Comparison of ENCODE assay signal across 12 mouse cellular contexts in the genomic region with DNA sequence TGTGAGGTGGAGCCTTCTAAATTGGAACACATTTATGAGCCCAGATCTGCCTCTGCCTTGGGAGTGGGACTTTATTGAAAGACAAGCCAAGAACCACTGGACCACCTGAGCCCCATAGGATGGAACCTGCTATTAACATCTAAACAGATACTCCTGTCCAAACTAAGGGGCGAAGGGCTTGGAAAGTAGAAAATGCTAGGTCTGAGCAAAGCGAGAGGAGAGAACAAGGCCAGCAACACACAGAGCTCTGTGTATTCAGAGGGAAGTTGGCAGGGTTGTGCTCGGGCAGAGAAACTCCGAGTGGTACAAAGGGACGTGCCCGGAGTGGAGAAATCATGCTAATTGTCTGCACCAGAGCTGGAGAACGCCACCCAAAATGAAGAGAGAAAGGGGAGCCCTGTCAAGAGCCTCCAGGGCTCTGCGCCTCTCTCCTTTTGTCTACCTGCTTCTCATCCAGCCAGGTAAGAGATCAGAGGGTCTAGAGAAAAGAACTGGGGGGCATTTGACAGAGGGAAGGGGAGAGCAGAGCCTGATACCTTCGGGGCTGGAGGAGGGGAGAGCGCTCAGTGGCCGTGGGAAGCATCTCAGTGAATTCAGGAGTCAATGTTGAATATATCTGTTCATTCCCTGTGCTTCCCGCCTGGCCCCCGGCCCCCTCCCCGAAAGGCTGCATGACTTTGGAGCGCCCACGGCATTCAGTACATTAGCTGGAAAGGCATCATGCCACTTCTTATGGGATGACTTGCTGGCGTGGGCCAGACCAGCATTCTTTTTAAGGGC. TPM values are rescaled to one million over a fixed set of nuclear protein-coding genes. Genes with fewer than 3 reads are reported as not detected.
DNase-seq lines count a peak whose midpoint lies in the region; ATAC-seq and TF ChIP-seq lines count a peak whose summit lies in the region.
"Had no signal": no experiment of that assay in that cellular context is flagged by ENCODE, and none has a peak within 500 bp of the region (broad histone marks: within the 10 kb centered on the region; RNA-seq: fewer than 3 reads in every experiment).

A gene (plus strand): TSS at position 51 of the 780 bp plus-strand sequence.

- no peak for TF ChIP-seq CTCF in kidney, adult 2 months (conservative IDR thresholded peaks at IDR 0.05; ENCODE audit: insufficient read depth, insufficient read length, low read depth, low read length)
- TF ChIP-seq CTCF in layer of hippocampus, adult 2 months (conservative IDR thresholded peaks at IDR 0.05): no peak

- DNase-seq in kidney, adult 2 months: no peak
- DNase-seq in kidney, postnatal 25 days: no peak
- peak; percentile 42 for DNase-seq in cerebellum, adult 9-11 months
- peak in 1 of 2 experiments; percentile 70 for DNase-seq in layer of hippocampus, adult 2 months (ENCODE audit: low spot score in 2 of 2)
- no peak for DNase-seq in heart, postnatal 4 days
- no peak for DNase-seq in heart, postnatal 25 days (ENCODE audit: low spot score)
- DNase-seq: adrenal gland, postnatal 14 days; kidney, adult 8-10 months; thymus, postnatal 4 days had no signal

- TF ChIP-seq POLR2A in kidney, adult 2 months (IDR thresholded peaks at IDR 0.05; ENCODE audit: low read depth, low read length): no peak

- no peaks in the 10 kb centered on the region for H3K27me3 ChIP-seq in kidney, adult 2 months (replicated peaks; ENCODE audit: control insufficient read depth, insufficient read depth, low read length)
- H3K27me3 ChIP-seq in midbrain, embryonic 16.5 days (ENCODE audit: control insufficient read depth, insufficient read depth, low read depth, low read length): no peaks in the 10 kb centered on the region

- intact Hi-C loops in heart, postnatal 25 days (cut with DNase I): loop anchor here (5.0 kb wide), 1 partner anchor 35 kb away; a partner anchor contains a TSS

- H3K4me2 ChIP-seq in midbrain, embryonic 16.5 days (ENCODE audit: low read length): no peak within 1 kb of the TSS

- H3K4me1 ChIP-seq in kidney, adult 2 months (ENCODE audit: control insufficient read depth, insufficient read depth, low read length): peaks cover 4% of the 10 kb centered on the region; the same call in 1 of the 2 replicates
- H3K4me1 ChIP-seq in midbrain, embryonic 16.5 days (ENCODE audit: control insufficient read depth, insufficient read depth, low read length): no peaks in the 10 kb centered on the region

- no peaks in the 10 kb centered on the region for H3K9me3 ChIP-seq in midbrain, embryonic 16.5 days (replicated peaks; ENCODE audit: control insufficient read depth, low read length, poor library complexity, severe bottlenecking)

- no peaks in the 10 kb centered on the region for H3K36me3 ChIP-seq in kidney, adult 2 months (ENCODE audit: control insufficient read depth, insufficient read depth, low read length)
- no peaks in the 10 kb centered on the region for H3K36me3 ChIP-seq in midbrain, embryonic 16.5 days (ENCODE audit: control insufficient read depth, insufficient read depth, low read length)

- no peak within 1 kb of the TSS for H3K9ac ChIP-seq in midbrain, embryonic 16.5 days (ENCODE audit: low read depth, low read length)

- H3K27ac ChIP-seq in kidney, adult 2 months (ENCODE audit: insufficient read depth, low read depth, low read length): peak within 1 kb of the TSS; percentile 17; the same call in 1 of the 2 replicates
- peak within 1 kb of the TSS; percentile 98 for H3K27ac ChIP-seq in layer of hippocampus, adult 2 months
- H3K27ac ChIP-seq in midbrain, embryonic 16.5 days (ENCODE audit: low read length): peak within 1 kb of the TSS; percentile 51

- ATAC-seq in midbrain, embryonic 16.5 days: peak; percentile 77; the same call in 1 of the 2 replicates

- 90% methylated on average over 17 of the region's 17 CpGs for WGBS in kidney, adult 2 months
- 81% methylated on average over 17 of the region's 17 CpGs for WGBS in midbrain, embryonic 16.5 days

- H3K4me3 ChIP-seq in kidney, adult 2 months (ENCODE audit: insufficient read depth, low read depth, low read length): no peak within 1 kb of the TSS
- peak within 1 kb of the TSS; percentile 47 for H3K4me3 ChIP-seq in layer of hippocampus, adult 2 months
- H3K4me3 ChIP-seq in midbrain, embryonic 16.5 days (ENCODE audit: low read depth, low read length): peak within 1 kb of the TSS; percentile 9; the same call in 1 of the 2 replicates

RNA-seq across cellular contexts. Expression of the gene that starts here (rescaled TPM):
- polyA plus RNA-seq in kidney, adult 2 months (2012; rRNA removed): 0.03 and 0.09 TPM in 2 replicates
- total RNA-seq in layer of hippocampus, adult 2 months (2021): 10 to 100 TPM; 65.9 to 68.1 TPM
- polyA plus RNA-seq in midbrain, embryonic 16.5 days (2015; fragmentation: Nextera tagmentation; extraction: Ambion mirVana): 14.2 and 28.3 TPM in 2 replicates
- total RNA-seq in heart, postnatal 4 days (2021): not detected
- not detected for total RNA-seq in heart, postnatal 25 days (2021)
- polyA plus RNA-seq: embryonic facial prominence, embryonic 11.5 days; liver, embryonic 16.5 days had no signal

Comparison
In these comparisons a context has a peak if more than half of its experiments do, and no peak if none do; other contexts are left out.
1. RNA of the gene that starts here (total RNA-seq): 65.9 to 68.1 TPM in layer of hippocampus, adult 2 months; not detected in heart, postnatal 4 days and not detected in heart, postnatal 25 days; every median in the first group is over 10 times any median in the second.
2. RNA of the gene that starts here (polyA plus RNA-seq): 14.2 to 28.3 TPM in midbrain, embryonic 16.5 days; 0.03 to 0.09 TPM in kidney, adult 2 months; every median in the first group is over 10 times any median in the second.
3. H3K27ac ChIP-seq: peak in every context shown above with its lines; median percentile 98 in layer of hippocampus, adult 2 months; 51 in midbrain, embryonic 16.5 days; 17 in kidney, adult 2 months.